Mouse (Mus musculus): ENCODE measurements around the gene Lfng.

Lfng gene

GRCm38 (mm10) chr5:140661875-140662643 lies 54.9 kb downstream of the Lfng start:
- DNase-seq (ENCODE audit: extremely low spot score) = no peak

- no peak for DNase-seq (ENCODE audit: extremely low spot score)
Measured at GRCm38 (mm10) chr5:140662741-140663592, 55.8 kb downstream of the Lfng start.

- DNase-seq (ENCODE audit: extremely low spot score) = peak; percentile 31
Measured at GRCm38 (mm10) chr5:140663621-140664180, 56.6 kb downstream of the Lfng start.

Data from embryo, embryonic 9.5 days (tissue).